Mouse (Mus musculus): ENCODE measurements around the gene Bbs12.

DNA sequence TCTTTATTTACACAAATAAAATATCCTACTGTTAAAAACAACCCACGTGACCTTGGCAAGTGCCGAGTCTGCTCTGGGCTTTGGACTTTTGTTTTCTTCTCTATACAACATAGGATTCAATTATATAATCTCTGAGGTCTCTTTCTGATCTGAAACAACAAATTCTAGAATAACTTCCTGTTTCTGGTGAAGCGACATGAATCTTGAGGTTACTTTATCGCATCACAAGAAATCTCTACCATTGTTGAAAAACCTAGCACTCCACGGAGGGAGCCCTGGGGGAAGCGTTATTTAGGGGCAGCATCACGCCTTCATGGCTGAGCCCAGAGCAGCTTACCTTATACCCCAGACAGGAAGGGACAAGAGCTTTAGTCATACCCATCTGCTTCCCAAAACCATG, 39.3 kb upstream of the Bbs12 start:
- TF ChIP-seq CTCF (IDR thresholded peaks at IDR 0.05; ENCODE audit: borderline replicate concordance, insufficient read depth, low read depth, low read length) = no peak
- no peak for TF ChIP-seq POLR2A (IDR thresholded peaks at IDR 0.05; ENCODE audit: borderline replicate concordance, insufficient read depth, low read length)

Measured in cerebellum, adult 2 months (tissue).